Mouse (Mus musculus) liver, embryonic 14.5 days (tissue): ENCODE data around the gene Acsm4. TPM values are rescaled to one million over a fixed set of nuclear protein-coding genes. Genes with fewer than 3 reads are reported as not detected.
A peak's percentile ranks its signal among the peaks of the same experiment; 100 is the strongest.
"Not testable (repeated sequence)": the region's sequence is repeated elsewhere in the genome, so short reads cannot be mapped to it uniquely, and the experiment has no call there.

Source experiments
- ATAC-seq: fragments of 200-750 bp; cut with Nextera tagmentation; 2 replicates; pipeline ENCODE4 v1.8.0; 2017; ENCODE audit warnings: moderate number of reproducible peaks, mild to moderate bottlenecking, moderate library complexity; ENCODE audit not compliant: insufficient read depth
- DNase-seq, 3 experiments: peaks; one replicate each; pipeline ENCODE4 v3.0.0-alpha.2; 2012 to 2013; ENCODE audit warnings: low read depth in 3 of 3, low spot score in 3 of 3
- H3K27ac ChIP-seq: fragments of 300-500 bp; sonication (generic); 2 replicates; pipeline ENCODE4 v1.5.1; 2014; ENCODE audit warnings: moderate library complexity, mild to moderate bottlenecking, control low read depth, inconsistent platforms
- H3K27me3 ChIP-seq: fragments of 300-500 bp; sonication (generic); 2 replicates; pipeline ENCODE4 v1.6.1; 2014; ENCODE audit warnings: mild to moderate bottlenecking, low read length, moderate library complexity; ENCODE audit not compliant: control insufficient read depth, insufficient read depth
- H3K36me3 ChIP-seq: fragments of 300-500 bp; sonication (generic); replicated peaks from 2 replicates; pipeline ENCODE4 v1.6.1; 2014; ENCODE audit warnings: low read depth; ENCODE audit not compliant: control insufficient read depth, insufficient read depth
- H3K4me1 ChIP-seq, 2 experiments: fragments of 200-500 bp in 1 of 2; fragments of 300-500 bp in 1 of 2; sonication (generic) in 1 of 2; replicated peaks; 2 replicates each; pipeline ENCODE4 v1.6.1; 2012 to 2014; ENCODE audit warnings: antibody characterized with exemption in 1 of 2, inconsistent platforms in 1 of 2, low read length in 1 of 2; ENCODE audit not compliant: control insufficient read depth in 2 of 2, insufficient read depth in 2 of 2
- H3K4me2 ChIP-seq: fragments of 300-500 bp; sonication (generic); 2 replicates; pipeline ENCODE4 v1.6.1; 2014; ENCODE audit warnings: low read depth, mild to moderate bottlenecking, control low read depth, moderate library complexity
- H3K4me3 ChIP-seq, 2 experiments: fragments of 200-500 bp in 1 of 2; fragments of 300-500 bp in 1 of 2; sonication (generic) in 1 of 2; 2 replicates each; pipeline ENCODE4 v1.5.1; 2012 to 2014; ENCODE audit warnings: low read depth in 2 of 2, low read length in 2 of 2, mild to moderate bottlenecking in 2 of 2, control low read depth in 1 of 2, inconsistent platforms in 1 of 2, moderate library complexity in 1 of 2; ENCODE audit not compliant: insufficient read depth in 1 of 2
- H3K9ac ChIP-seq: fragments of 300-500 bp; sonication (generic); replicated peaks from 2 replicates; pipeline ENCODE4 v1.6.1; 2014; ENCODE audit warnings: mild to moderate bottlenecking, control low read depth, moderate library complexity
- H3K9me3 ChIP-seq: fragments of 300-500 bp; sonication (generic); 2 replicates; pipeline ENCODE4 v1.6.1; 2016; ENCODE audit warnings: low read length, mixed read lengths; ENCODE audit not compliant: control insufficient read depth
- CTCF ChIP-seq: IDR thresholded peaks from 2 replicates; pipeline ENCODE4 v1.5.1; 2016; ENCODE audit warnings: antibody characterized with exemption, low read depth, control low read depth
- EP300 ChIP-seq: IDR thresholded peaks from 2 replicates; pipeline ENCODE4 v1.6.1; 2016; ENCODE audit warnings: antibody characterized with exemption, low read depth
- WGBS: fragments of 180-500 bp; shearing (Covaris S2); extraction: QIAGEN DNeasy Blood & Tissue Kit; methylation state at CpG from one replicate; pipeline ENCODE4 v1.1.7; 2014; ENCODE audit not compliant: insufficient replicate concordance; 5-methylcytosine and 5-hydroxymethylcytosine counted together
- polyA plus RNA-seq, 2 experiments: library from polyadenylated mRNA; depleted of rRNA in 1 of 2; stranded (reverse) in 1 of 2; unstranded in 1 of 2; fragments of >200 nt; fragmentation: Nextera tagmentation in 1 of 2; extraction: Ambion mirVana in 1 of 2; gene quantifications; 2 replicates each; pipeline versions ENCODE4 v1.2.1 to v1.2.3; 2012 to 2014

Acsm4 gene
- polyA plus RNA-seq, 2 experiments: not detected

- no peaks in the 10 kb centered on the region for H3K9me3 ChIP-seq
- H3K4me2 ChIP-seq: no peak overlapping the region
- H3K4me3 ChIP-seq: no peak overlapping the region
- 77% methylated on average over 7 of the region's 7 CpGs for WGBS
- TF ChIP-seq EP300 (no peak), CTCF (no peak)
- peaks cover 17% of the 10 kb centered on the region for H3K36me3 ChIP-seq
- H3K27ac ChIP-seq: no peak overlapping the region
- ATAC-seq (no peak), DNase-seq (no peak)
- no peaks in the 10 kb centered on the region for H3K4me1 ChIP-seq
- no peak overlapping the region for H3K9ac ChIP-seq
- H3K27me3 ChIP-seq: no peaks in the 10 kb centered on the region
These were observed 24.3 kb downstream of the Acsm4 start for GRCm38 (mm10) chr7:119714111-119714510.

- ATAC-seq: peak; percentile 93
- TF ChIP-seq EP300: no peak
- TF ChIP-seq CTCF: peak; percentile 86
- peak; percentile 76 to 78 (median 78) for DNase-seq
- H3K4me2 ChIP-seq: peak within 1 kb of the TSS; percentile 86
- no peak within 1 kb of the TSS; the same call in 1 of the 2 replicates for H3K27ac ChIP-seq
- H3K9ac ChIP-seq: peak within 1 kb of the TSS; percentile 84
- H3K4me3 ChIP-seq: peak within 1 kb of the TSS; percentile 84 to 96
- H3K9me3 ChIP-seq: no peaks in the 10 kb centered on the region
- H3K36me3 ChIP-seq: peaks cover 17% of the 10 kb centered on the region
- no peaks in the 10 kb centered on the region for H3K27me3 ChIP-seq
- H3K4me1 ChIP-seq: peaks cover 3 to 6% of the 10 kb centered on the region in 2 experiments
- WGBS: under 1% methylated on average over 60 of the region's 60 CpGs
These were observed 30.6 kb downstream of the Acsm4 start, which contains the start of gene Thumpd1 for GRCm38 (mm10) chr7:119720253-119720946. TSS of gene Thumpd1 (minus strand) at chr7:119720798.

- Histone ChIP-seq H3K9me3 (no peaks in the 10 kb centered on the region), H3K27me3 (no peaks in the 10 kb centered on the region), H3K4me2 (peak overlapping the region; percentile 86), H3K4me1 (peaks cover 3 to 6% of the 10 kb centered on the region in 2 experiments), H3K36me3 (peaks cover 14% of the 10 kb centered on the region), H3K27ac (no peak overlapping the region), H3K4me3 (peak overlapping the region; percentile 84 to 96), H3K9ac (peak overlapping the region; percentile 84)
- DNase-seq (no peak), ATAC-seq (peak; percentile 31)
- WGBS: 14% methylated on average over 8 of the region's 8 CpGs
- TF ChIP-seq CTCF (no peak), EP300 (no peak)
These were observed 31.1 kb downstream of the Acsm4 start for GRCm38 (mm10) chr7:119720947-119721310.

- H3K27ac ChIP-seq: no peak overlapping the region
- no peak for TF ChIP-seq CTCF
- no peak for TF ChIP-seq EP300
These were observed 37.8 kb downstream of the Acsm4 start for GRCm38 (mm10) chr7:119727621-119728020.

GRCm38 (mm10) chr7:119731262-119731661 is 41.4 kb downstream of the Acsm4 start:
- not testable (repeated sequence) for H3K4me2 ChIP-seq, H3K27me3 ChIP-seq, ATAC-seq, H3K9ac ChIP-seq, DNase-seq, H3K36me3 ChIP-seq, H3K9me3 ChIP-seq, H3K27ac ChIP-seq, H3K4me3 ChIP-seq, H3K4me1 ChIP-seq
- 71% methylated on average over 4 of the region's 4 CpGs for WGBS
- peak; percentile 51; the same call in 1 of the 2 replicates for TF ChIP-seq CTCF

More at GRCm38 (mm10) chr7:119727621-119728020, 37.8 kb downstream of the Acsm4 start:
- H3K9me3 ChIP-seq: no peaks in the 10 kb centered on the region
- ATAC-seq (no peak), DNase-seq (no peak)
- no peaks in the 10 kb centered on the region for H3K36me3 ChIP-seq
- 49% methylated on average over 2 of the region's 2 CpGs for WGBS
- H3K4me2 ChIP-seq: no peak overlapping the region
- no peaks in the 10 kb centered on the region for H3K27me3 ChIP-seq
- H3K9ac ChIP-seq: no peak overlapping the region
- no peaks in the 10 kb centered on the region for H3K4me1 ChIP-seq
- H3K4me3 ChIP-seq: no peak overlapping the region
